In the genomic region with DNA sequence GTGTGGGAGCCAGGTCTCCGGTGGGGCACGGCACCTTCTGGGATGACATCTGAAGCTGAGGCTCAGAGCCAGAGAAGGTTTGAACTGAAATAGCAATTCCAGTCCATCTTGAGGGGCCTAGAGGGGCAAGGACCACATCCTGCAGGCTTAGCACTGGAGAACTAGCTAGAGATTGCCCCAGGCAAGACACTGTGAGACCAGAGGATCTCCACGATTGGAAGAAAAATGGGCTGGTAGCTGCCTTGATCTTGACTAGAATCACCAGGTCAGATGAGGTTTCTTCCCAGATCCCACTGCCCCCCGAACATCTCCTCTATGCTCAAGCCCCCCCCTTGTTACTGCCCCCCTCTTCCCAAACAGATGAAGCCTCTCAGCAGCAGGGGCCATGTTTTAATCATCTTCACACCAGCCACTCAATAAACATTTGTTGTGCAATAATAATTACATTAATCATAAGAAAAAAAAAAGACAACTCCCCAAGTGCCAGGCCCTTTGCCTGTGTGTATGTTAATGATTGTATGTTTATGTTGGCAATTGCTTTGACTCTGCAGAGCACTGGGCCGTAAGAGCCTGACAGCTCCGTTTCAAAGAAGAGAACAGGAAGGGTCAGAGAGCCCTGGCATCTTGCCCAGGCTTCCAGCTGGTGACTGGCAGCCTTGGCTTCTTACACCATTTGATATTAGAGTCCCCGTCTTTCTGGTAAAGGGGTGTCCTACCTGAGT, we compare ENCODE assay signal across 8 mouse cellular contexts.
DNase-seq lines count a peak whose midpoint lies in the region; ATAC-seq and TF ChIP-seq lines count a peak whose summit lies in the region.

No protein-coding gene starts in this region.

- intact Hi-C loops in heart, postnatal 25 days (cut with DNase I): no loop called here

- H3K36me3 ChIP-seq in hindbrain, embryonic 16.5 days (ENCODE audit: control insufficient read depth, insufficient read depth, low read length): no peaks in the 10 kb centered on the region
- H3K36me3 ChIP-seq in lung, embryonic 14.5 days (ENCODE audit: insufficient read depth): no peaks in the 10 kb centered on the region

- 25% methylated on average over 7 of the region's 7 CpGs for WGBS in hindbrain, embryonic 16.5 days
- 30% methylated on average over 7 of the region's 7 CpGs for WGBS in lung, embryonic 14.5 days

- peak; percentile 50 to 51 for DNase-seq in heart, adult 18-20 months
- DNase-seq in heart, postnatal 25 days (ENCODE audit: low spot score): no peak
- DNase-seq in adipocyte (ENCODE audit: low spot score): peak; percentile 84
- DNase-seq in lung, embryonic 14.5 days: peak; percentile 91
- no peak for DNase-seq in frontal cortex, postnatal 36 days (ENCODE audit: low spot score in 2 of 2)
- DNase-seq in layer of hippocampus, postnatal 25 days (ENCODE audit: extremely low spot score in 1 of 2, low spot score in 1 of 2): no peak

- H3K9me3 ChIP-seq in hindbrain, embryonic 16.5 days (ENCODE audit: control insufficient read depth, low read length): no peaks in the 10 kb centered on the region
- H3K9me3 ChIP-seq in lung, embryonic 14.5 days (ENCODE audit: low read depth, low read length): no peaks in the 10 kb centered on the region

- H3K27me3 ChIP-seq in hindbrain, embryonic 16.5 days (replicated peaks; ENCODE audit: control insufficient read depth, insufficient read depth, low read length): 0 out of 2 replicates have a peak, but pooled peaks cover 3% of the 10 kb centered on the region
- peaks cover 4% of the 10 kb centered on the region; the same call in 1 of the 2 replicates for H3K27me3 ChIP-seq in lung, embryonic 14.5 days (ENCODE audit: insufficient read depth, low read length)

- no peak overlapping the region for H3K4me2 ChIP-seq in hindbrain, embryonic 16.5 days (ENCODE audit: low read length)
- H3K4me2 ChIP-seq in lung, embryonic 14.5 days: no peak overlapping the region

- no peak overlapping the region for H3K4me3 ChIP-seq in hindbrain, embryonic 16.5 days (ENCODE audit: low read length)
- no peak overlapping the region for H3K4me3 ChIP-seq in lung, embryonic 14.5 days (ENCODE audit: low read depth, low read length)

- H3K9ac ChIP-seq in hindbrain, embryonic 16.5 days (ENCODE audit: low read depth, low read length): no peak overlapping the region
- H3K9ac ChIP-seq in lung, embryonic 14.5 days: no peak overlapping the region

- 0 out of 2 replicates have a peak, but pooled peaks have one; percentile 45 for ATAC-seq in hindbrain, embryonic 16.5 days
- peak; percentile 88 for ATAC-seq in lung, embryonic 14.5 days (ENCODE audit: insufficient read depth)
- ATAC-seq in inflammation-experienced regulatory T-cells, adult 6 months: no peak

- peaks cover 20% of the 10 kb centered on the region for H3K4me1 ChIP-seq in hindbrain, embryonic 16.5 days (ENCODE audit: control insufficient read depth, insufficient read depth, low read depth, low read length)
- peaks cover 21% of the 10 kb centered on the region for H3K4me1 ChIP-seq in lung, embryonic 14.5 days (ENCODE audit: insufficient read depth)

- no peak overlapping the region for H3K27ac ChIP-seq in hindbrain, embryonic 16.5 days (ENCODE audit: low read depth, low read length)
- H3K27ac ChIP-seq in lung, embryonic 14.5 days (ENCODE audit: low read depth): peak overlapping the region; percentile 5; the same call in 1 of the 2 replicates

- TF ChIP-seq CTCF in lung, embryonic 14.5 days (IDR thresholded peaks at IDR 0.05; ENCODE audit: low read depth): no peak

Comparison
In these comparisons a context has a peak if more than half of its experiments do, and no peak if none do; other contexts are left out.
1. DNase-seq: peak in heart, adult 18-20 months (2 of 2), adipocyte (single experiment) and lung, embryonic 14.5 days (single experiment); none in heart, postnatal 25 days (single experiment), frontal cortex, postnatal 36 days (0 of 2) and layer of hippocampus, postnatal 25 days (0 of 2).